Mouse (Mus musculus): ENCODE data around the gene Thsd4.

Thsd4 gene

DNA sequence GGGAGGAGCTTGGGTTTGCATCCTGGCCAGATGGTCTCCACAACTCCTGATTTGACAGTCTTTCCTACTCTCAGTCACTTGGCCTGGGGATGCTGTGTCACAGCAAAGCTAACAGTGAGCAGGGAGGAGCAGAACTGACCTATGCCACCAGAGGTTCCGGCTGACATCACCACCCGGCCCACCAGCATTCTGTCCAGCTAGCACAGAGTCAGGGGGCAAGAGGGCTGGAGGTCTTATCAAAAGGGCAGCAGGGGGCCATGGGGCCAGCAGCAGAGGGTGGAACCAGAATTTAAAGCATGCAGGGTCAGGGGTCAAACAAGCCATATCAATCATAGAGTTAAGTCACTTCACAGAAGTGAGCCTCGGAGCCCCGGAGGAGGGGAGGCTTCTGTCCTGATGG lies 4.7 kb downstream of the Thsd4 start:
- DNase-seq (ENCODE audit: low spot score), result no peak

DNA sequence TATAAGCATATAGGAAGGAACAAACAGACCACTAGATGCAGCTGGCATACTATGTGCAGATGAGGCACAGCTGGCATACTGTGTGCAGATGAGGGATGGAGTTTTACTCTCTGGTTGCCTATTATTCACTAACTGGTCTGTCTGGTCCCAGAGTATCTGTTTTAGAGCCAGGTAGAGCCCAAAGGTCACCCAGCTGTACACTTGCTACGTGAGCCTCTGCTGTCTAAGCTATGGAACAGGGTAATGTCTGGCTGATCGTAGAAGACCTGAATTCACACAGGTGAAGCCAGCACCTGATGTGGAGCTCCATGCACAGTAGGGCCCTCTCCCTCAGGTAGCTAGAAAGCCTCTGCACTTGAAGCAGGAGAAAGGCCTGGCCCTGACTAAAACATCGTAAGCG lies 5.5 kb downstream of the Thsd4 start:
- DNase-seq (ENCODE audit: low spot score), result no peak

DNA sequence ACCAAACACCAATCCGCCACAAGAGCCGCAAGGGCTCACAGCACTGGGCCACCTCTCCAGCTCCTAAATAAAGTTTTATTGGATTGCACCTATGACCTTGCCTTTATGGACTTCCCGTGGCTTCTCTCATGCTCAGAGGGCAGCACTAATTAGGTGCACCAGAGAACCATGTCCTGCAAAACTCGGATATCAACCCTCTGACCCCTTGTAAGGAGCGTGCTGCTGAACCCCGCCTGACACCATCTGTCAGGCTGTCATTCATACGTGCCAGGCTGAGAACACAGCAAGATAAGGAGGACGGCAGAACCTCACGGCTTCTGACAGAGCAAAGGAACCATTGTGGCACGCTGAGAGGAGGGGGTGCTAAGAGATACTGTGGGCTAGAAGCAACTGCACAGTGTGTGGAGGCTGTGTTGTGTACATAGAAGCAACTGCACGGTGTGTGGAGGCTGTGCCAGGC lies 8.5 kb downstream of the Thsd4 start:
- no peak for DNase-seq (ENCODE audit: low spot score)

DNA sequence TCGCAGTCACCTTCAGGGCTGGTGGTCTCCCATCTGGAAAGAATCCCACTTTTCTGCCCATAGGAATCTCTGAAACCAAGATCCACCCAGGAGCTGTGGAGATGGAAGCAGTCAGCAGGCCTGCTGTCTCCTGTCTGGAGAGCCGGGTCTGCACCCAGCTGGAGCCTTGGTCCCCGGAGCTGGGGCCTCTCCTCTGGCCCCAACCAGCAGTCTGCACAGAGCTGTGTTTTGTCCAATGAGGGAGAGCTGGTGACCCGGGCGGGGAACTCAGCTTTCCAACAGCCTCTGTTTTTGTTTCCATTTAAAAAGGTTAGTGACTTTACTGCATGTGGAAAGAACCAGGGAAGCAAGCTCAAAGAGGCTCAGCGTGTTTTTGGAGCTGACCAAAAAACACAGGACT lies 11.0 kb downstream of the Thsd4 start:
- no peak for DNase-seq (ENCODE audit: low spot score)

DNA sequence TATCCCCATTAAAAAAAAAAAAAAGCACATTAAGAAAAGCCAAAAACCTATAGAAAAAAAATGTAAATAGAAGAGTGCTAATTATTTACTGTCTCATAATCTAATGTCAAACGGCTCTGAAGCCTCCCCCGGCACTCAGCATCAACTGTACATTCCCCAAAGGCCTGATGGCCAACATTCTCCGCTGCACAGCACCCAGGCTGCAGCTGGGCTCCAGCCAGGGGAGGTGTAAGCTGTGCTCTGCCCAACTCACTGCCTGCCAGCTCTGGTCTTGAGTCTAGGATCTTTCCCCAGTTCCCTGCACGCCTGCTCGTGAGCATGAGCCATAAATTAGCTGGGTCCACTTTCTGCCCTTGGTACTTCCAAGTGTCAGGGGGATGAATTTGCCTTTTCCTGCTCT lies 15.7 kb downstream of the Thsd4 start:
- DNase-seq (ENCODE audit: low spot score), result no peak

DNA sequence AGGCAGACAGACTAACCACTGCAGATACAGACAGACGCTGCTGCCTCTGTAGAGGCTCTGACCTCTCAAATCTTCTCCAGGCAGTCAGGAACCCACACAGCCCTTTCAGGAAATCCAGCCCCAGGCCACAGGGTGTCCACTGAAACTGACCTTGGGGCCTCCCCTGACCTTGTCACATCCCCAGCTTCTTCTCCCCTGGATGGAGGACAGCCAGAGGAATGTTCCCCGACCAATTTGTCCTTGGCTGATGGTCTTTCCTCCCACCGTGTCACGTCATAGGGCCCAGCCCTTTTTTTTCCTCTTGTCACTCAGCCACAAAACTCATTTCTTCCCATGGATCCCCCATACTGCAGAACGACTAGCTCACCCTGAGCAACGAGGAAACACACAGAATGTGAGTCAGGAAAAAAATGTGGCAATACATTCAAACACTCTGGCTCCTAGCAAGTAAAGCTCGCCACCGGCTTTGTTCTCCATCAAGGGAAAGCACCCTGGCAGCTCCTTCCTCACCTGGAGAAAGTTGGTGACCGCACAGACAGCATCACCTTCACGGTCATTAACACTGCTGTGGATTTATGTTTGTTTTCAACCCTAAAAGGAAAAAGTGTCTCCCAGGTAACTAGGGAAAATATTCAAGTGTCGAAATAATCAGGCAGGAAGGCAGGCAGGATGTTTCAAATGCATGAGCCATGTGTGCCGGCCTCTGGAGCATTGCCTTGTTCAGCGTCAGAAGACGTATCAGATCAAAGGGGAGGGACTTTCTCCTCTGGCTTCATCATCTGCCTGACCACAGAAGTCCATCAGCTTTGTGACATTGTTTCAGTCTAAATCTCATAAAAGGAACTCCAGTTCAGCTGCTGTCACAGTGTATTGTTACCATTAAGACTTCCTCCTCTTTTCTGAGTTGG lies 17.2 kb downstream of the Thsd4 start:
- DNase-seq (ENCODE audit: low spot score), result no peak

DNA sequence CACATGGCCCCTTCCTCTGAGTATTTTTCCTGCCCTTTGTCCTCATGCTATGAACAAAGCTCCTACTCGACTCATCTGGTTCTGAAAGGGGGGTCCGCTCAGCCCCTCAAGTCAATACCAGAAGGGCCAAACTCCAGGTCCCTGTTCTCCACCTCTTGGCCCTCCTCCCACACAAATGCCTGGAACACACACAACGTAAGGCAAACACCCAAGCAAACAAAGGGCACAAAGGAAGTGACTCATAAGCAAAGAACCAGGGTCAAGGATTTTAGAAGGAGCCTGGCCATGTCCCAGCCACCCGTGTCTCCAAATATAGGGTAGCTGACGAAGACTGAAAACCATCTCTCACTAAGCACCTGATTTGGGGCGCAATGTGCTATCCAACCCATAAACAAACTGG lies 19.6 kb downstream of the Thsd4 start:
- no peak for DNase-seq (ENCODE audit: low spot score)

DNA sequence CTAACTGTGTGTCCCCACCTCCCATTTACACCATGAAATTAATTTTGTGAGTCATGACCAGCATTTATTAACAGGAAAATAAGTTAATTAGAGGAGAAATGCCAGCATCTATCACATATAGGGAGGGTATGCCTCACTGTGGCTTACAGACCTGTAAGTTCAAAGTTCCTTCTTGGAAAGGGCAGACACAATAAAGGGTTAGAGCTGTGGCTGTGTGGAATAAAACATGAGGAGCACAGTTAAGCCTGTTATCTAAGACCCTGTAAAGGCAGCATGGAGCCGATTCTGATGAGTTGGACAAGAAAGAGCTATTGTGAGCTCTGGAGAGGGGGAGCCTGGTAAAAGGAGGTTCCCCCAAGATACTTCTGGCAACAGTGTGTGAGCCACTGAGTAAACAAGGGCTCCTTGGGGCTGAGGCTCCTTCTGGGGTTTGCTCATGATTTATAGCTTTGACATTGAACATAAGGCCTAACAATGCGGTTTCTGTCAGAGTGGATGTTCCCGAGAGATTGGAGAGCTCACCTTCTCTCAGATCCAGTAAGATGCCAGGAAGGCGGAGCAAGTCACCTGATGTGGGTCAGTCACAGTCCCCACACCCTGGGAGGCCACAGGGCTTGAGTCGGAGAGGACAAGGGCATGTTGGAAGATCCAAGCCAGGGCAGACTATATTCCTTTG lies 20.2 kb downstream of the Thsd4 start:
- no peak for DNase-seq (ENCODE audit: low spot score)

DNA sequence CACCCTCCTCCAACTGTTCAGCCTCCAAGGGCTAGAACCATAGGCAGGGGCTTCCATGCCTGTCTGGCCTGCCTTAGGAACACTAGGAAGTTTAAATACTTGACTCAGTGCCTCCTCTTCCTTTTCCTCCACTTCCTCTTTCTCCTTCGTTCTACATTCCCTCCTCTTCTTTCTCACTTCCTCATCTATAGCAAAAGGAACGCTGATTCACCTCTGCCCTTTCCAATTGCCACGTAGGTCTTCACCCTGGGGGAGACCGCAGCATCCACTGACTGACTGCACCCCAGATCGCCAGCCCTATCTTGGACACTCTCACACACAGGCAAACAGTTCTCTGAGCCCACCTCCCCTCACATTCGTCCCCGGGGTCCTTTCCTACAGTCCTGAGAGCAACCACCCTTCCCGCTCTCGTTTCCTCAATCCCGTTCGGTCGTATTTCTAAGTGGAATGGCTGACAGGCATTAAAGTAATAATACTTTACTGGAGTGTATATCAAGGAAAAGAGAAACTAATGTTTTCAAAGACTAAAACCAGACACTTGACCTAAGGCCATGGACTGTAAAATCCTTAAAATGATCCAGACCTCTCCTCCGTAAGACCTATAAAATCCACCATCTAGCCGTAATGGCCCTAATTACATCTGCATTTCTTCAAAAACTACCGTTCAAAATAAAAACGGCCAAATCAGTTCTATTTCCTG lies 29.4 kb downstream of the Thsd4 start:
- DNase-seq (ENCODE audit: low spot score), result no peak

DNA sequence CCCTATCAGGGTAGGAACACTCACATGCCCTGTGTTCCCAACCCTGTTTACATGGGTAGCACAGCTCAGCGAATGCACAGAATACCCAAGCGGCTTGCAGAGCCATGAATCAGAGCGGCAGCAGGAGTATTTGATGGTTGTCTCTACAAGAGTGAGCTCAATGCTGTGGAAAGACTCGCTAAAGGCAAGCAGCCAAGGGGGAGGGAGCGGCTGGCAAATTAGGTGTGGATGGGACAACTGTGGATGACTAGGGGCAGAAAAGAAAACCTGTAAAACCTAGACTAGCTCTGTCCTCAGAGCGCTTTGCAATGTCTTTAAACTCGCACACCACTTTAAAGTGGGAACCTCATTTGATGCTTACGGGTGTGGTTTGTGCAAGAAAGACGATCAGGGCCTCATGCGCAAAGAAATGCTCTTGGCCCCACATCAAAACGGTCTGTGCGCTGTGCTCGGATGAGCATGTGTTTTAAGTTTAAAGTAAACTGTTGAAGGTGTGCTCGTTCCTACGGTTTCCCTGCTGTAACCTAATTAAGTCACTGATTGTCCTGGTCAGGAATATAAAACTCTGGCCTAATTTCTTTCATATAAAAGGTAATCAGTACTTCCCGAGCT lies 30.3 kb downstream of the Thsd4 start:
- DNase-seq (ENCODE audit: low spot score), result no peak

DNA sequence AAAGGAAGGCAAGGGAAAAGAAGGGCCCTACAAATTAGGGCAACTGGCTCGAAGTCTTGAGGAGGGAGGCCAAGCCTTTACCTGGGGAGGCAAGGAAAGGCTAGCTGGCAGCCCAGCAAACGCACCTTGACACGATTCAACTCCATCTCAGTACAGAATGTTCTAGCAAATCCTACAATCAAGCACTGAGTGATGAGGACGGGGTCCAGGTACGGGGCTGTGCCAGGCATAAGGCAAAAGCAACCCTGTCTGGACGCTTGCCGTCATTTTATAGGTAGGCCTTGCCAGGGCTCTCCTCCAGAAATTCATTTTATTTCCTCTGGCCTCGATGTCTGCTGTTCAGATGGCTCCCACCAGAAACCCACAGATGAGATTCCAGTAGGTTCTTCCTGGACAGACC lies 30.8 kb downstream of the Thsd4 start:
- no peak for DNase-seq (ENCODE audit: low spot score)

DNA sequence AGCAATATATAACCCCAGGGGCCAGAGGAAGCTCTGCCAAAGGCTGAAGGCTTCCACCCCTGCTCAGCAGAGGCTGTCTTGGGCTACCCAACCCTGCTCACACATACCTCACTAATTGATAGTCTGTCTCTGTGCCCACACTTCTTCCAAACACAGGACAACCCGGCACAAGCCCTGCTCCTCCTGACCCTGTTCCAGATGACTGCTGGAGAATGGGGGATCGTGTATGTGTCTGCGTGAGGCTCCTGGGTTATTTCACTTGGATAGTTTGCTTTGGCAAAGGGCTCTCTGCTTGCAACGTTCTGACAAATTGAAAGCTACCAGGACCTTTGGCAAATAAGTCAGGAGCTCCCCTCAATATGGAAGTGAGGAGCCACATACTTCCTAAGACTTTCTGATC lies 33.0 kb downstream of the Thsd4 start:
- no peak for DNase-seq (ENCODE audit: low spot score)

DNA sequence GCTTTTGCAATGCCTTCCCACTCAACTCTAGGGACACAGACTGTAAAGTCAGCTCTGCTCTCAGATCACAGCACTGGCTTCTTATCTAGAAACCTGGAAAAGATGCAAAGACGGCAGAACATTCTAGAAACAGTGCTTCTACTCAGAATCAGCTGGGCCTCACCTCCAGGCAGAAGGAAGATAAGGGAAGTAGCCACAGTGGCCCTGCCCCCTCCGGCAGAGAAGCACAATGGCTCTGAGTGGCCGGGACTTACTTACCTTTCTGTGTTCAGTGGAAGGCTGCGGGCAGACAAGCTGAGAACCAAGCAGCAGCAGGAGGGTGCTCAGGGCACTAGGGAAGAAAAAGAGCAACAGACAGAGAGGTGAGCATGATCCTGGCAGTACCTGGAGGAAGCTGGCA lies 39.7 kb downstream of the Thsd4 start:
- DNase-seq (ENCODE audit: low spot score), result no peak

DNA sequence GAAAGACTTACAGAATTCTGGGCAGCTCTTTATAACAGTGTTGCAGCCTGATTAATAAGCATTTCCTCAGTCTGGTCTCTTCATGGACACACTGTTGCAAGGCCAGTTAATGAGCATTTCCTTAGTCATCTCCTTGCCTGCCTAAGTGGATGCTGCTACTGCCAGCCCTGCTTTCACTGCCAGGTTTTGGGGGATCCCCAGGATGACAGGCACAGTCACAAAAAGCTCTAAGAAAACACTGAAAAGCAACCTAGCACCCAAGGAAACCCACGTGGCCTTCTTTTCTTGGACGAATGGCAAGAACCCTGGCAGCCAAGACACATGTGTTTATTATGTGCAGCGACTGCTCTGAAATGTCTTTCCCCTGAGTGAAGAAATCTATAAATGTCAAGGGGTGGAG lies 41.8 kb downstream of the Thsd4 start:
- DNase-seq (ENCODE audit: low spot score), result no peak

DNA sequence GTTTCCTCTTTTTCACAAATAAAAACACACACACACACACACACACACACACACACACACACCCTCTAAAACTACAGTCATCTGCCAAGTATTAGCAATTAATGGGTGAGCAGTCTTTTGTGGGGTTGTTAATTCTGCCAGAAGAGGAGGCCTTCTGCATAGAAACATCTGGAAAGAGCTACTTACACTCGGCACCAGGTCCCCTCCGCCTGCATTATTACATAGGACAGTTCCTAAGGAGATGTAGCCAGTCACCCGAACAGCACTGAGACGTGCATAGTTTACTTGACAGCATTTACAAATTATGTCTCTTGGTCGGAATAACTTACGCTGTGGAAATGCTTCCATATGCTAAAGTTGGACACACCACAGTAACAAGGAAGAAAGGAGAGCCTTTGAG lies 43.0 kb downstream of the Thsd4 start:
- DNase-seq (ENCODE audit: low spot score), result no peak

DNA sequence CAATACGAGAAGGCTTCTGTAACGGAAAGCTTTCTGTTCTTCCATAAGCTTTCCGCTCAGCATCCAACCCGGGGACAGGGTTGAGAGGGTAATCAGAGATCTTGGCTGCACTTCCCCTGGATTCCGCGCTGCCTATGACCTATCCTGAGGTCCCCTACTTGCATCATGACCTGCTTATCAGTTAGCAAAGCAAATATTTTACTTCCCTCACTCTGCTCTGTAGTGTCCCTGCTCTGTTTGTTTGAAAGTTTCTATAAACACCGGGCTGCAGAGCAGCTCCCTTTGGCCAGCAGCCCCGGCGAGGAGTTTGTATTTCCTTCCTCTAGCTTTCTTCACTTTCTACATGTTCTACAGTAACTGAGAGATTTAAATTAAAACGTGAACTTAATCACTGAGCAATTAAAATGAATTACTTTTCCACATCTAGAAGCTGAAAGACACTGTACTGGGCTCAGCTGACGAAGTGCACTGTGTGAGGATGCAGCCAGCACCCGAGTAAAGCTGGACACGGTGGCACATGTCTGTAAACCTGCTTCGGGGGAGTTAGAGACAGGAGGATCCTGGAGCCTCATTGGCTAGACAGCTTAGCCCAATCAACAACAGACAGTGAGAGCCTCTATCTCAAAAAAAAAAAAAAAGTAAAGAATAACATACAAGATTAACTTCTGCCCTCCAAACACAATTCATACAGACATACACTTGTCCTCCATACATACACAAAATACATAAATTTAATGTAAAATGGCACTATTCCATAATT lies 43.7 kb downstream of the Thsd4 start:
- no peak for DNase-seq (ENCODE audit: low spot score)

DNA sequence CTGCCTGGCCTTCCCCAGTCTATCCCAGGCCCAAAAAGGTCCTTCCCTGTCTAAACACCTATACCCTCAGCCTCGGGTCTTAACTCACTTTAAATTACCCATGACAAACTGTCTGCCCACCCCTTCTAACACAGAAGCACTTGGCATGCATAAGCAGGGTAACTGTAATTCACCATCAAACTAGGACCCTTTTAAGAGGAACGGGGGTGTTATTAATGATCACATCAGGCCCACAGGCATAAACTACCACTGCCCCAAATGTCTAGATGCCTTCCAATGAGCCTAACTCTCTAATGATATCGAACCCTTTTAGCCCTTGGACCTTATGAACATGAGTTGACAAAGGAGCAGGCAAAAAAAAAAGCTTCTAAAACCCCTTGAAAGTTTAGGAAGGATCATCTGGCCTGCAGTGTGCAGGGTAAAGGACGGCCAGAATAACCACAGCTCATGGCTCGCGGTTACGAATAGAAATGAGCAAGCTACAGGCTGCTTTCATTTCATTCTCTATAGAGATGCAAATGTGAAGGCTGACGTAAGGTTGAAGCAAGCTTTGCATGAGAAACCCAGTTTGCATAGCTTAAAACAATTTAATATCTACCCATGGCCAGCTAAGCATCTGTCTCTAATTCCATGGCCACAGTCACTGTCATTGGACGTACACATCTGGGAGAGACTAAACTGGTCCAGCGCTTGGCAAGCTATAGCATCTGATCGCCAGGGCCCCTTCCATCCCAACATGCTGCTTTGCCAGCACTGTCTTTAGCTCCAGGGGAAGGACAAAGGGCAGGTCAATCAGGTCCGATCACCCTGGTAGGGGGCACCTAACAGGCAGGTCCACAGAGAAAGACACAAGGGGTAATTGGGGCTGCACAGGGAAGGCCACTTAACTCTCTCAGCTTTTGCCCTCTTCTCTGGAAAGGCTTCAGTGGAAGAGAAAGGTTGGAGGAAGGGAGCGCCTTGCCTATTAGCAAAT lies 61.5 kb downstream of the Thsd4 start:
- DNase-seq (ENCODE audit: low spot score), result no peak

DNA sequence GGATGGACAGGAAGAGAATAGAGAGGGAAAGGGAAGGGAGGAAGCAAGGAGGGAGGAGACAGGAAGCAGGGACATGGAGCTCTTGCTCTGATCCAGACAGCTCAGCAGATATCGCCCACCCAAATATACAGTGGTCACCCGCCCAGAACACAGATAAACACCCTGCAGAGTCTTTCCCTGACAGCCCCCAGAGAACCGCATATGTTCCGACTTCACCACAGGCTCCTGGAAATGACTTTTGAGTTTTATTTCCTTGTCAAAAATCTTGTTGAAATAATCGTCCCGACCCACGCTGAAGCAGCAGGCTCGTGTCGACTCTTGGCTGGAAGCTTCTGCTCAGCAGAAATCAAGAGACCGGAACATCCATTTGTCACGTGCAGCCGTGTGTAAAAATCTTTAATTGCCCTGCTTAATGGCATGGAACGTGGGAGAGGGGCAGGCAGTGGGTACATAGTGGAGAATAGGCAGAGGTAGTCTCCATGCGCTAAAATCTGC lies 63.3 kb downstream of the Thsd4 start:
- no peak for DNase-seq (ENCODE audit: low spot score)

DNA sequence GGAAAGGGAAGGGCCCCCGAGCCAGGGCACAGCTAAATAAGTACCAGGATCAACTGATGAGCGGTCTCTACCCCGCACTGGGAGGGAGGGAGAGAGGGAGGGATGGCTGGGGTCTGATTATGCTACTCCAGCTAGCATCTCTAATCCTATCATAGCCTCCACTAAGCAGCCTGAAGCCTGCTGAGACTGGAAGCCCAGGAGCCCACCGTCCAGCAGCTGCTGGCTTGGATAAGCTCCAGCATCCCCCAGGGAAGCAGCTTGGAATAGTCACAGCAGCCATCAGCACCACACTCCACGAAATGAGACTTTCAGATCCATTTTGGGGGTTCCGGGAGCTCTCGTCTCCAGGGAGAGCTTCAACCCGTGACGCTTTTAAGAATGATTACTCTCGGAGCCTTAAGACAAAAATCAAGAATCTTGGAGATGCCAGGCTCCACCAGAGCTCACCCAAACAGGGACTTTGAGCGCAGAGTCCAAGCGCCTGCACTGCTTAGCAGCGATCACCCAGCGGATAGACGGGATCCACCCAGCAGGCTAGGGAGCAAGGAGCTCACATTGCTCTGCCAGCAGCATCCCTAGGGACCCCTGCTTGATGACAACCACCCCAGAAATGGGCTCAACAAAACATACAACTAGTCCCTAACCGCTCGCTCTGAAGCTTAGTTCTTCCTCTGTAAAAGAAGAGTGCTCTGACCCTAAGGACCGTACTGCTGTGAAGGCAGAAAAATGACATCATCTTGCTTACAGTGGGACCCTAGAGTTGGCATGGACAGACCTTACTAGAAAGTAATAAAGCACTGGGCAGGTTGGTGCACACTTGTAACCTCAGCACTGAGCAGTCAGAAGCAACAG lies 64.3 kb downstream of the Thsd4 start:
- DNase-seq (ENCODE audit: low spot score), result no peak

All from testis, postnatal 10 days (tissue).